Mouse (Mus musculus) heart, postnatal 4 days (tissue): Measurements from ENCODE around the gene Vhl. TPM values are rescaled to one million over a fixed set of nuclear protein-coding genes. Genes with fewer than 3 reads are reported as not detected.
A peak's percentile ranks its signal among the peaks of the same experiment; 100 is the strongest.

Source experiments
- DNase-seq: peaks from one replicate; pipeline ENCODE4 v3.0.0; 2021
- total RNA-seq, 2 experiments: library from RNA; stranded (reverse); gene quantifications; 2 replicates each; pipeline ENCODE4 v1.2.3; 2021

Gene Vhl
- total RNA-seq, 2 experiments from 2014 or later = 13.6 to 18.6 TPM

DNA sequence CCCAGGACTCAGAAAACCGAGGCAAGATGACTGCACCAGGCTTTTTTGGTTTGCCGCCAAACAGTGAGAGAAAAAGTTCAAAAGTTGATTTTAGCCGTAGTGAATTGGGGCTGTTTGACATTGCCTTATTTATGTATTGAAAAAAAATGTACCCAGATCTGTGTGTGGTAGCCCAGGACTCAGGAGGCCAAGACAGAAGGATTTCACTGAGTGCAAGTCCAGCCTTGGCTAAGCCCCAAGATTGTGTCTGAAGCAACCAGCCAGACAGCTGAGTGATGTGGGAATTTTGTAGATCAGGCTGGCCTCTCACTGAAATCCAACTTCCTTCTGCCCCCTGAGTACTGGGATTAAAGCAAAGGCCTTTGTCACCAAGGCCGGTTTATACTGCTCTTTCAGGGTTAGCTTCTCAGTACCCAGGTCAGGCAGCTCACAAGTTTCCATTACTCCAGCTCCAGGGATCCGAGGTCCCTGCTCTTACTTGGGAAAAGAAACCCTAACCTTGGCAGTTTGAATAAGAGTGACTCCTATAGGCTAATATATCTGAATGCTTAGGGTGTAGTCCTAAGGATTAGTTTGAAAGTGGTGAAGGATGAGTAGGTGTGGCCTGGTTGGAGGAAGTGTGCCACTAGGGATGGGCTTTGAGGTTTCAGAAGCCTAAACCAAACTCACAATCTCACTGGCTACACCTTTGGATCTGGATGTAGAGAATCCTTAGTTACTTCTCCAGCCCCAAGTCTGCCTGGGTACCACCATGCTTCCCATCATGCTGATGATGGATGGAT, 1.4 kb downstream of the Vhl start:
- peak; percentile 19 for DNase-seq

GRCm38 (mm10) chr6:113630322-113630721, 6.6 kb downstream of the Vhl start:
- no peak for DNase-seq

- no peak for DNase-seq
These were observed 9.1 kb downstream of the Vhl start for GRCm38 (mm10) chr6:113632863-113633262.

GRCm38 (mm10) chr6:113638302-113639040, 14.7 kb downstream of the Vhl start, which contains the start of gene Irak2:
Irak2 (plus strand) TSS chr6:113638467.
- DNase-seq = peak; percentile 98

DNA sequence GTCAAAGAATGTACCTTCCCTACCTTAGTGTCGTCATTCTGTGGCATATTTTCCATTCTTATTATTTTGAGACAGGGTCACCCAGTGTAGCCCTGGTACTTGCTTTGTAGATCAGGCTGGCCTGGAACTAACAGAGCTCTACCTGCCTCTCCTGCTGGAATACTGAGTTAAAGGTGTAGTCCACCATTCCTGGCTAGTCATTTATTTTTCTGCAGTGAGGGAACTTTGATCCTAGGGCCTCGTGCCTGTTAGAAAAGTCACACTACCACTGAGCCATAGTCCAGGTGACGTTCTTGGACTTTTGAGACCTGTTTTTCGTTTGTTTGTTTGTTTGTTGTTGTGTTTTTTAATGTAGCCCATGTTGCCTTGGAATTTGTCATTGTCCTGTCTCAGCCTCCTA, 15.4 kb downstream of the Vhl start:
- no peak for DNase-seq

GRCm38 (mm10) chr6:113642605-113643004, 18.8 kb downstream of the Vhl start:
- no peak for DNase-seq

DNA sequence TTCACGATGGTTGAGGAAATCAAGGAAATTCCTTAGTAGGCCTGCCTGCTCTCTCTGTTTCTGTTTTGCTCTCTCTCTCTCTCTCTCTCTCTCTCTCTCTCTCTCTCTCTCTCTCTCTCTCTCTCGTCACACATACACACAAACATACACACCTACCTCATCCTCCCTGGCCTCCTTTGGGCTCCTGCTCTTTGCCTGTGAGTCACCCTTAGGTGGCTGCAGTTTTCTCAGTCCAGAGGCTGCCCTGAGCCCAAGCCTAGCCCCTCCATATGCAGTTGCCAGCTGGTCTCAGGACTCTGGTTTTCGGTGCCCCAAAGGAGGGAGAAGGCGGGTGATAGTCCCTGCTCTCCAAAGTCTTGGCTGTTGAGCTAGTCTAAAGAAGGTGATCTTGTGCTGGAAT, 19.3 kb downstream of the Vhl start:
- DNase-seq = no peak

DNA sequence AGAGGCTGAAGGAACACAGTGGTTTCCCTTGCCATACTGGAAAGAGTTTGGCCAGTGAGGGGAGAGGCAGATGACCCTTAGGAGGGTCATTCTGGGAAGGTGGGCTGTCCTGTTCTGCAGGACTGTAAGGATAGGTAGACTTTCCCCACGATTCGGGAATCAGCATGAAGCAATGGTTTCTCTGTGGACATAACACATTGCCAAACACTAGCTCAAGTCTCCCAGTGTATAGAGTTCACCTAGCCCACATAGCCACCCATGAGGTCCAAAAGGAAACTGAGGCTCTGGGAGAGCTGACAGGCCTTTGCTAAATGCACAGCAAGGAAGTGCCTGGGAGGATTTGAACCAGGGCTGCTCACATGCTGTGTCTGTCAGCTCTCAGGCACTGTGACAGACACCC, 20.2 kb downstream of the Vhl start:
- DNase-seq = no peak

DNA sequence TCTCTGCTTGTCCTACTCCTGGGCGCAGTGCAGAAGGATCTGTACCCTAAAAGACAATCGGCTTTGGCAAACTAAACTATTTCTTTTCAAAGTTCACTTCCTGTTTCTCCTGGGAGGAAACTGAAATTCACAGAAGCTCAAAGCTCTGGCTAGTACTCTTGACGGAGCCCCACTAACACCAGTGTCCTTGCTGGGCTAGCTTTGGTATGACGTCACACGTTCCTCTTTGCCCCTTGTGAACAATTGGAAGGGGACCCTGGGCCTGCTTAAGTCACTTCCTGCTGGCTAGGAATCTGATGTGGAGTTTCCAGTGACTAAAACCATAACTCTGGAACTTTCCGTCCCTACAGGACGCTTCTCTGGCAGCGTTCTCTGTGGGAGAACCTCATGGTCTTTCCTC, 21.0 kb downstream of the Vhl start:
- DNase-seq = peak; percentile 61

DNA sequence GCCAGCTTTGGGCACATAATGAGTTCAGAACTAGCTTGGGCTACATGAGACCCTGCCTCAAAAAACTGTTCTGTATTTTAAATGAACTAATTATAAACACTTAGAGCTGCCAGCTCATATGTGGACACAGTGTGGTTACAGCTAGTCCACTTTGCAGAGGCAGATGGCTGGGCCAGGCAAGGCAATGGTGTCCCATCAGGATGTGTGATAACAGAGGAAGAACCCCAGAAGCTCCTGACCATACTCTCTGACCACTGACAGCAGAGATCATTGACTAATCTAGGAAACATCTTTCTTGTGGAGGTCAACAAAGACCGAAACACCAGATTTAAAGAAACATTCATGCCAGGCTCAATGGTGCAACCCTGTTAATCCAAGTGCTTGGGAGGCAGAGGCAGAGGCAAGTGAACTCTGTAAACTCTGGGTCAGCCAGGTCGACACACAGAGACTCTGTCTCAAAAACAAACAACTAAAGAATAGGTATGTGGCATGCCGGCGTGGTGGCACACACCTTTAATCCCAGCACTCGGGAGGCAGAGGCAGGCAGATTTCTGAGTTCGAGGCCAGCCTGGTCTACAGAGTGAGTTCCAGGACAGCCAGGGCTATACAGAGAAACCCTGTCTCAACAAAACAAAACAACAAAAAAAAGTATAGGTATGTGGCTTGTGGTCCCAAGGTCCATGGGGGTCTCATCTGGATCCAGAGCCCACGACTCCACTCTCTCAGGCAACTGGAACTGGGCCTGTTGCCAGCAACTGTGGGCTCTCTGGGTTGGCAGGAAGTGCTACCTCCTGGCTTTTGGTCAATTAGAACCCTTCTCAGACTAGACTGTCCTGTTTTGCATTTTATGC, 25.8 kb downstream of the Vhl start:
- no peak for DNase-seq

GRCm38 (mm10) chr6:113650197-113650640, 26.5 kb downstream of the Vhl start:
- no peak for DNase-seq

DNA sequence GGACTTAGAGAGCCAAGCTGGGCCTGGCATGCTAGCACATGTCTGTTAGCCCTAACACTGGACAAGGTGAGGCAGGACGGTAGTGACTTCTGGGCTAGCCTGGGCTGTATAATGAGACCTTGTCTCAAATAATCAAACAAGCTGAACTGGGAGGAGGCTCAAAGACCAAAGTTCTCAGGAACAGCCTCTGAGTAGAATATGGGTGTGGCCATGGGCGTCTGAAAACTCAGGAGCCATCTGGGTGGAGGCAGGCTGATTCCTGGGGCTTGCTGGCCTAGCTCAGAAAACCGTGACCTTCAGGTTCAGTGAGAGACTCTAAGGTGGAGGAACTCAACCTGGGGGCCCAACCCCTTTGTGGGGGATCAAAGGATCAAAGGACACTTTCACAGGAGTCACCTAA, 27.9 kb downstream of the Vhl start:
- no peak for DNase-seq

DNA sequence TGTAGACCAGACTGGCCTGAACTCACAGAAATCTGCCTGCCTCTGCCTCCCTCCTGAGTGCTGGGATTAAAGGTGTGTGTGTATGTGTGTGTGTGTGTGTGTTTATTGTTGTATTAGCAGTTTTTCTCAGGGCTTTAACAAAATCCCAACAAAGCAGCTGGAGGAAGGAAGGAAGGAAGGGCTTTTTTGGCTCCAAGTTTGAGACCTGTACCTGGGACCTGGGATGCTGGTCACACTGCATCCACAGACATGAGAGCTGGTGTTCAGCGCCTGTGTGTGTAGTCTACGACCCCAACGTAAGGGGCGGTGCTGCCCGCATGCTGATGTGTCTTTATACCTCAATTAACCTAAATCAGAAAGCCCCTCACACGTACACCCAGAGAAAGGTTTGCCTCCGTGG, 29.8 kb downstream of the Vhl start:
- DNase-seq = no peak

- DNase-seq = no peak
These were observed 30.3 kb downstream of the Vhl start for GRCm38 (mm10) chr6:113654102-113654501.

DNA sequence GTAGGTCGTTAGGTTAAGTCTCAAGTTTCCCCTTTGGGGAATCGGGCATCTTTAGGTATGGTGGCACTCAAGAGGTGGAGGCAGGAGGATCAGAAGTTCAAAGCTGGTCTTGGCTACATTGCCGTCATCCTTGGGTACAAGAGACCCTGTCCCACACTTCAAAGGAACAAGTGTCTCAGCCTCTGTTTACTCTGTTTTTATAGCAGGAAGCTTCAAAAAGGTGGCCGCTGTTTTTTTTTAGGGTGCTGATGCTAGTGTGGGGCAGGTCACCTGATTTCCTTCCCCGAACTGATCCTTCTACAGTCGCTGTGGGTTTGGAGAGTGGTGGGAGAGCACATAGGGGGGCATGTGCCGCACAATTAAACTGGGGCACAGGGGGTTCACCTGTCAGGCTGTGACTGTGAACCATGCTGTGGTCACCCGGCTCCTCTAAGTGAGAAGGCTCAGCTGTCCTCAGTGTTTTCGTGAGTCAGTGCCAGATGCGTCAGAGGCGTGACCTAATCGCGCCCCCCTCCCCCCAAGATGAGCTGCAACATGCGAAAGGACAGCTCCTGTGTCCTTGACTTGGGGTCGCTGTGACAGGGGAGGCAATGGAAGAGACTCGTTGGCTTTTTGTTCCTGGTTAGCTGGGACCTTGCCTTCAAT, 31.1 kb downstream of the Vhl start:
- DNase-seq = no peak

GRCm38 (mm10) chr6:113655475-113655874, 31.7 kb downstream of the Vhl start:
- DNase-seq = no peak

DNA sequence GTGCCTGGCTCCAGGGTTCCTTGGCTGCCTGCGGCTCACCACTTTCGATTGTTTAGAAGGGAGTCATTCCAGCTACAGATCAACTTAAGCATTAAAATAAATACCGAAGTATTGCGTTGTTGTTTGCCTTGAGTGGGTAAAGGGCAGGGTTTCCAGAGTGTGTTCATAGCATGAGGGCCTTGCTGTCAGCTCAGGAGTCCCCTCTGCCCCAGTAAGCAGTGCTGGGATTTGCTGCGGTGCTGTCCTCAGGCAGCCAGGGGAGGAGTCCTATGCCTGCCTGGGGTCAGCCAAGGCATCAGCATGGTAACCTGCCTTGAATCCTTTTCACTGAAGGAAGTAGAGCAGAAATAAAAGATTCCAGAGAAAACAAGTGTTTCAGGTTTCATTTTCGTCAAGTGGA, 33.1 kb downstream of the Vhl start:
- DNase-seq = no peak

GRCm38 (mm10) chr6:113658226-113658625, 34.5 kb downstream of the Vhl start:
- DNase-seq = peak; percentile 47

- no peak for DNase-seq
These were observed 36.1 kb downstream of the Vhl start for GRCm38 (mm10) chr6:113659648-113660491.

DNA sequence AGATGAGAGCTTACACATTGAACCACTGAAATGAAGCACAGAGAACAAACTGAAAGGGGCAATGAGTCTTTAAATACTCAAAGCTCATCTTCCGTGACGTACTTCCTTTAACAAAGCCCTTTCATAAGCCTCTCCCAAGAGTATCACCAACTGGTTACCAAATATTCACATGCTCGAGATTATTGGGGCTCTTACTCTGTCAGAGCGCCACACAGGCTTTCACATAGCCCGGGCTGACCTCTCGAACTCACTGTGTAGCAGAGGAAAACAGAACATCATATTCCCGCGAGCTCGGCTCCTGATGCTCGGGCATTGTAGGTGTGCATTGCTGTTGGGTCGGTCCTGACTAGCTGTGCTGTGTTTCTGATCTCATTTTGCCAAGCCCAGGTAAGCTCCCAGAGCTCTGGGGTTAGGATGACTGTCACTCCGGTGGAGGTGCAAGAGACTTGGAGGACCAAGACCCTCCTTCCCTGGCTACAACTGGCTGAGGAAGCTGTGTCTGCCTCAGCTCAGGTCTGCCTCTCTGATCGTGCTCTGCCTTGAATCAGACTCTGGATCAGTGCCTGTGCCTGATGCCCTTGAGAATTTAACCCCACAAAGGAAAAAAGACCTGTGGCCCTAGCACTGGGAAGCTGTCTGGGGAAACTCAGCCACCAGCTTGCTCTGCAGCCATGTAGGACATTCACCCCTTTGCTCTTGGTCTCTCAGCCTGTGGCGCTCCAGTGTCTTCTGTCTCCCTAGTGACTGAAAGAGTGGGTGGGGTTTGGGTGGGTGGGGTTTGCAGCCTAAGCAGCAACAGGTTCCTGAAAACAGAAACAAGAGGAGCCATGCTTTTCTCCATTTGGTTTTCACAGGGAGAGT, 37.0 kb downstream of the Vhl start:
- DNase-seq = no peak
